Mouse (Mus musculus) natural killer cell, adult 2 months (primary cell): ENCODE measurements around the gene Tead1.

ENCODE experiments used
- DNase-seq, 2 experiments: peaks; one replicate each; pipeline ENCODE4 v3.0.0; 2022; ENCODE audit warnings: low spot score in 2 of 2

Tead1 gene

GRCm38 (mm10) chr7:112819833-112820232 is 140.7 kb downstream of the Tead1 start:
- no peak for DNase-seq

GRCm38 (mm10) chr7:112822879-112823278 is 143.8 kb downstream of the Tead1 start:
- DNase-seq = no peak

GRCm38 (mm10) chr7:112823621-112824020 is 144.5 kb downstream of the Tead1 start:
- no peak for DNase-seq

- DNase-seq = no peak
Measured at GRCm38 (mm10) chr7:112825339-112825781, 146.2 kb downstream of the Tead1 start.

GRCm38 (mm10) chr7:112826114-112826911 is 147.2 kb downstream of the Tead1 start:
- no peak for DNase-seq

- no peak for DNase-seq
Measured at GRCm38 (mm10) chr7:112828016-112828695, 149.0 kb downstream of the Tead1 start.

- no peak for DNase-seq
Measured at GRCm38 (mm10) chr7:112828696-112829022, 149.5 kb downstream of the Tead1 start.

GRCm38 (mm10) chr7:112830946-112831345 is 151.8 kb downstream of the Tead1 start:
- no peak for DNase-seq

- DNase-seq = no peak
Measured at GRCm38 (mm10) chr7:112831446-112831845, 152.3 kb downstream of the Tead1 start.

- no peak for DNase-seq
Measured at GRCm38 (mm10) chr7:112833132-112833531, 154.0 kb downstream of the Tead1 start.

- DNase-seq = no peak
Measured at GRCm38 (mm10) chr7:112836076-112836475, 157.0 kb downstream of the Tead1 start.

GRCm38 (mm10) chr7:112838131-112838530 is 159.0 kb downstream of the Tead1 start:
- no peak for DNase-seq

- no peak for DNase-seq
Measured at GRCm38 (mm10) chr7:112840351-112840750, 161.2 kb downstream of the Tead1 start.

- DNase-seq = no peak
Measured at GRCm38 (mm10) chr7:112840890-112841289, 161.8 kb downstream of the Tead1 start.

GRCm38 (mm10) chr7:112841484-112841883 is 162.4 kb downstream of the Tead1 start:
- DNase-seq = no peak

- DNase-seq = no peak
Measured at GRCm38 (mm10) chr7:112841886-112842285, 162.8 kb downstream of the Tead1 start.

- no peak for DNase-seq
Measured at GRCm38 (mm10) chr7:112851281-112851744, 172.2 kb downstream of the Tead1 start.

GRCm38 (mm10) chr7:112852149-112852839 is 173.2 kb downstream of the Tead1 start:
- DNase-seq = no peak

GRCm38 (mm10) chr7:112853857-112854256 is 174.7 kb downstream of the Tead1 start:
- no peak for DNase-seq

- no peak for DNase-seq
Measured at GRCm38 (mm10) chr7:112854516-112854915, 175.4 kb downstream of the Tead1 start.

GRCm38 (mm10) chr7:112855419-112855818 is 176.3 kb downstream of the Tead1 start:
- DNase-seq = no peak

- DNase-seq = no peak
Measured at GRCm38 (mm10) chr7:112856121-112856571, 177.0 kb downstream of the Tead1 start.
